Mouse (Mus musculus) intestine, postnatal 0 days (tissue): ENCODE data around the gene Slc25a4. TPM values are rescaled to one million over a fixed set of nuclear protein-coding genes. Genes with fewer than 3 reads are reported as not detected.
A peak's percentile ranks its signal among the peaks of the same experiment; 100 is the strongest.

Experiments used
- ATAC-seq: fragments of 200-750 bp; cut with Nextera tagmentation; 2 replicates; pipeline ENCODE4 v1.8.0; 2017; ENCODE audit warnings: mild to moderate bottlenecking, moderate TSS enrichment, moderate library complexity
- H3K27ac ChIP-seq: fragments of 300-500 bp; sonication (generic); 2 replicates; pipeline ENCODE4 v1.5.1; 2014; ENCODE audit warnings: mild to moderate bottlenecking, low read depth, low read length, moderate library complexity
- H3K27me3 ChIP-seq: fragments of 300-500 bp; sonication (generic); replicated peaks from 2 replicates; pipeline ENCODE4 v1.6.1; 2014; ENCODE audit warnings: low read length, mixed read lengths; ENCODE audit not compliant: control insufficient read depth, insufficient read depth
- H3K36me3 ChIP-seq: fragments of 300-500 bp; sonication (generic); 2 replicates; pipeline ENCODE4 v1.6.1; 2014; ENCODE audit warnings: mild to moderate bottlenecking, moderate library complexity; ENCODE audit not compliant: control insufficient read depth, insufficient read depth
- H3K4me1 ChIP-seq: fragments of 300-500 bp; sonication (generic); replicated peaks from 2 replicates; pipeline ENCODE4 v1.6.1; 2014; ENCODE audit warnings: antibody characterized with exemption, low read length, mixed read lengths; ENCODE audit not compliant: control insufficient read depth, insufficient read depth
- H3K4me2 ChIP-seq: fragments of 300-500 bp; sonication (generic); replicated peaks from 2 replicates; pipeline ENCODE4 v1.6.1; 2014; ENCODE audit warnings: low read depth, mild to moderate bottlenecking, moderate library complexity
- H3K4me3 ChIP-seq: fragments of 300-500 bp; sonication (generic); 2 replicates; pipeline ENCODE4 v1.5.1; 2014; ENCODE audit warnings: low read depth, low read length
- H3K9ac ChIP-seq: fragments of 300-500 bp; sonication (generic); 2 replicates; pipeline ENCODE4 v1.6.1; 2014; ENCODE audit warnings: mild to moderate bottlenecking, low read depth, low read length
- H3K9me3 ChIP-seq: fragments of 300-500 bp; sonication (generic); 2 replicates; pipeline ENCODE4 v1.6.1; 2016; ENCODE audit warnings: mixed run types; ENCODE audit not compliant: control insufficient read depth
- CTCF ChIP-seq: sonication (generic); IDR thresholded peaks from 2 replicates; pipeline ENCODE4 v1.5.1; 2016; ENCODE audit warnings: low read depth, mild to moderate bottlenecking, control low read depth, antibody characterized with exemption, moderate library complexity
- WGBS: fragments of 180-500 bp; shearing (Covaris S2); extraction: QIAGEN DNeasy Blood & Tissue Kit; methylation state at CpG from one replicate; pipeline ENCODE4 v1.1.7; 2014; 5-methylcytosine and 5-hydroxymethylcytosine counted together
- polyA plus RNA-seq: library from polyadenylated mRNA; unstranded; fragments of >200 nt; fragmentation: Nextera tagmentation; extraction: Ambion mirVana; gene quantifications from 2 replicates; pipeline ENCODE4 v1.2.1, GENCODE M21; 2015

Gene Slc25a4
- polyA plus RNA-seq, 1 experiment from 2014 or later = 230 TPM

DNA sequence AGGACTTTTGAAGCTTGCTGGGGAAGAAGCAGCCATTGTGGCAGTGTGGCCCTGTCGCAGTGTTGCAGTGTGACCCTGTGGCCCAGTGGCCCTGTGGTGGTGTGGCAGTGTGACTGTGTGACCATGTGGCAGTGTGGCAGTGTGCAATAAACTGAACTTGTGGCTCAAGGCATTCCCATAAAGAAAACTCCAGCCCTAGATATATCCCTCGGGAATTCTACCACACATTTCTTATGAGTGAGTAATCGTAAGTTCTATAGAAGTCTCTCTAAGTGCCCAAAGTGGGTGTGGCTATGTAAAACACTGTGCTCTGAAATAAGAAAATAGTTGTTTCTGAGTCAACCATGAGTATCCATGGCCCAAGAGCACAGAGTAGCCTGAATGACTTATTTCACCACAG is 14.4 kb upstream of the Slc25a4 start:
- no peaks in the 10 kb centered on the region for H3K4me1 ChIP-seq
- H3K9ac ChIP-seq = no peak overlapping the region
- no peaks in the 10 kb centered on the region for H3K36me3 ChIP-seq
- no peak overlapping the region for H3K4me2 ChIP-seq
- H3K9me3 ChIP-seq = no peaks in the 10 kb centered on the region
- no peak for TF ChIP-seq CTCF
- H3K4me3 ChIP-seq = no peak overlapping the region
- H3K27ac ChIP-seq = no peak overlapping the region
- no peak for ATAC-seq
- 64% methylated on average over 3 of the region's 3 CpGs for WGBS
- H3K27me3 ChIP-seq = no peaks in the 10 kb centered on the region

DNA sequence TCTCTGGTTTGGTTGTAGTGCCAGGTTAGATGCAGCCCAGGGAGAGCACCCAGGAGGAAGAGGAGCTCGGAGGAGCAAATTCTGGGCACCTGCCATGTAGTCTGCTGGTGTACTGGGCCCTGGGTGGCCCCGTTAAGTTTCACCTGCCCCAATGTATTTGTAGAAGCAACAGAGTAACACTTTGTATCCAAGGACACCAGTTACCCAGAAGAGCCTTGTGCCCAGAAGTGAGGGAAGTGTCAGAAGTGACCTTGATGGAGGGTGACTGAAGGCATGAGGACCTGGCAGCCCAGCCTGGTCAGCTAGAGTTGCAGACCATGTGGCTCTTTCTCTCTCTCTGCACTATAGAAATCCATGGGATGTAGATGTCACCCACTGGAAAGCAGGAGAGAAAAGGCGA is 9.5 kb upstream of the Slc25a4 start:
- no peaks in the 10 kb centered on the region for H3K27me3 ChIP-seq
- no peak overlapping the region for H3K27ac ChIP-seq
- ATAC-seq = no peak
- no peak overlapping the region for H3K4me2 ChIP-seq
- WGBS = 63% methylated on average over 3 of the region's 3 CpGs
- TF ChIP-seq CTCF = no peak
- no peaks in the 10 kb centered on the region for H3K36me3 ChIP-seq
- H3K9me3 ChIP-seq = no peaks in the 10 kb centered on the region
- no peaks in the 10 kb centered on the region for H3K4me1 ChIP-seq
- no peak overlapping the region for H3K9ac ChIP-seq
- H3K4me3 ChIP-seq = no peak overlapping the region

DNA sequence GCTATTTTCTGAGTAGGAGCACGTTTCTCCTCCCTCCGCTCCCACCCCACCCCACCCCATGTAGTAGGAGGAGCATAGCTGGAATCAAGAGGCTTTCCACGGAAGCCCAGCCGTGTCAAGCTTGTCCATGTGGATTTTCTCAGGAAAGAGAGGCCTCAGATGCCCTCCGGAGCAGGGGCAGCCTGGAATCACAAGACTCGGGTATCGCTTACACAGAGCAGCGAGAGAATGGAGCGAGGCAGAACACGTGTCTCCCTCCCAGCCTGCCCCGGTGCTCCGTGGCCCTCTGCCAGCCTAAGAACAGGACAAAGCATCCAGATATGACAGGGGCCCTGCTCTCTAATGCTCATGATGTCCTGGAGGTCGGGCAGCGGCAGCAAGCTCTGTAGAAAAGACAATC is 5.8 kb upstream of the Slc25a4 start:
- H3K27ac ChIP-seq = no peak overlapping the region
- 0 out of 2 replicates have a peak, but pooled peaks have one; percentile 31 for ATAC-seq
- H3K27me3 ChIP-seq = no peaks in the 10 kb centered on the region; the same call in 1 of the 2 replicates
- peak overlapping the region; percentile 59 for H3K4me2 ChIP-seq
- no peaks in the 10 kb centered on the region for H3K9me3 ChIP-seq
- no peak overlapping the region for H3K9ac ChIP-seq
- H3K4me3 ChIP-seq = peak overlapping the region; percentile 4; the same call in 1 of the 2 replicates
- TF ChIP-seq CTCF = no peak
- H3K36me3 ChIP-seq = no peaks in the 10 kb centered on the region
- H3K4me1 ChIP-seq = 0 out of 2 replicates have a peak, but pooled peaks cover 1% of the 10 kb centered on the region
- 2% methylated on average over 14 of the region's 14 CpGs for WGBS

DNA sequence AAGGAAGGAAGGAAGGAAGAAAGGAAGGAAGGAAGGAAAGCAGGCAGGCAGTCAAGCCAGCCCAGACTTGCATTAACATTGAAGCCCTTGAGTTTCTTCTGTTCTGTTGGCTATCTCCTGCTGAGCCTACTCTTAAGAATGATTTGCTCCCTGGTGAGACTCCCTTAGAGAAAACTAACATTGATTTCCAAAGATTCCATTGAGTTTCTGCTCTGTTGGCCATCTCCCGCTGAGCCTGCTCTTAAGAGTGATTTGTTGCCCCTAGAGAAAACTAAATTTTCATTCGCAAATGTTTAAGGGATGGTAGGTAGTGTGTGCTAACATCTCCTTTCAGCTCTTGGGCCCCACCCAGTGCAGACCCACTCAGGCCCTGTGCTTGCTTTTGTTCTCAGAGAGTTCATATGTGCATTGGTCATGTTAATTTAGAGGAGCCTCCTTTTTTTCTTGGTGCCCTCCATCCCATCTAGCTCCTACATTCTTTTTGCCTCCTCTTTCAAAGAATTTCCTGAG is 2.9 kb upstream of the Slc25a4 start:
- WGBS = 71% methylated on average over 2 of the region's 2 CpGs

DNA sequence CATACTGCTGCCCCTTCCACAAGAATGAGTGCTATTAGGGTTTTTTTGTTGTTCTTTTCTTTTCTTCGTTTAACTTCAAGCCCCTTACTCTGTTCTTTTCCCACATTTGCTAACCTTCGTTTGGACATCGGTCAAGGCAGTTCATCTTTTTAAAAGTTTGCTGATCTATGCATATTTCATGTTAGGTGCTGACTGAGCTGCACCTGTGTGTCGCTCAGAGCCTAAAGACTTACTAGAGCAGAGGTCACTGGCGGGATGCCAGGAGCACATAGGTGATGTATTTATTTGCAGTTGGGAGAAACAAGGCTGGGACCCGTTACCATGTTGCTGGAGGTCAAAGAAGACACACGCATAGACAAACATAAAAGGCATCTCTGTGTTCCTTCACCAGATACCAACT is 1.1 kb upstream of the Slc25a4 start:
- TF ChIP-seq CTCF = no peak
- no peaks in the 10 kb centered on the region; the same call in 1 of the 2 replicates for H3K27me3 ChIP-seq
- 0 out of 2 replicates have a peak, but pooled peaks cover 5% of the 10 kb centered on the region for H3K4me1 ChIP-seq
- no peak for ATAC-seq
- WGBS = 39% methylated on average over 7 of the region's 7 CpGs
- no peak overlapping the region for H3K9ac ChIP-seq
- no peak overlapping the region for H3K27ac ChIP-seq
- H3K4me2 ChIP-seq = no peak overlapping the region
- H3K4me3 ChIP-seq = no peak overlapping the region
- H3K9me3 ChIP-seq = no peaks in the 10 kb centered on the region
- H3K36me3 ChIP-seq = peaks cover 11% of the 10 kb centered on the region; the same call in 1 of the 2 replicates

More for the DNA sequence above, 2.9 kb upstream of the Slc25a4 start:
- no peak overlapping the region for H3K4me2 ChIP-seq
- no peaks in the 10 kb centered on the region; the same call in 1 of the 2 replicates for H3K27me3 ChIP-seq
- H3K4me3 ChIP-seq = no peak overlapping the region
- 0 out of 2 replicates have a peak, but pooled peaks cover 3% of the 10 kb centered on the region for H3K36me3 ChIP-seq
- H3K4me1 ChIP-seq = 0 out of 2 replicates have a peak, but pooled peaks cover 5% of the 10 kb centered on the region
- no peak overlapping the region for H3K9ac ChIP-seq
- no peaks in the 10 kb centered on the region for H3K9me3 ChIP-seq
- TF ChIP-seq CTCF = no peak
- no peak for ATAC-seq
- no peak overlapping the region for H3K27ac ChIP-seq

DNA sequence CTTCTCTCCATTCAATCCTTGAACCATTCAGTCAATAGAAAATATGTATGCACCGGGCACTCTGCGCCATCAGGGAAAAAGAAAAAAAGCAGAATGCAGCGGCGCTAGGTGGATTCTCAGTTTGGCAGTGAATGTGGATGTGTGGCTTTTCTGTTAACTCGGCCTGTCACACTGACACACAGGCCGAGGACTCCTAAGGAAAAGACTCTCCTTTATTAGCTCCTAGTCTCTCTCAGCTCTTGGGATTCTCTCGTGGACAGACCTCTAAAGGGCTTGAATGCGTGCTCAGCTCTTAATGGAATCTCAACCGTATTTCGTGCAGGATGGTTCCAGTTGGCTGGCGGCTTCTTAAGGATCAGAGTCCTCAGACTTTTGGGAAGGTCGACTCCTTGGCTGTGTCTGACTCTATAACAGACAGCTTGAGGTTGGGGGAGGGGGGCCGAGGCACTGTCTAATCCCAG is 557 bp upstream of the Slc25a4 start:
- Histone ChIP-seq H3K27ac (0 out of 2 replicates have a peak overlapping the region, but pooled peaks have one; percentile 23), H3K4me1 (0 out of 2 replicates have a peak, but pooled peaks cover 5% of the 10 kb centered on the region), H3K36me3 (peaks cover 15% of the 10 kb centered on the region), H3K4me3 (peak overlapping the region; percentile 70), H3K9ac (peak overlapping the region; percentile 83; the same call in 1 of the 2 replicates), H3K4me2 (peak overlapping the region; percentile 80), H3K27me3 (no peaks in the 10 kb centered on the region; the same call in 1 of the 2 replicates), H3K9me3 (no peaks in the 10 kb centered on the region)
- no peak for TF ChIP-seq CTCF
- WGBS = 27% methylated on average over 13 of the region's 13 CpGs
- no peak for ATAC-seq
